Mouse (Mus musculus): ENCODE results near the gene Ankub1. TPM values are rescaled to one million over a fixed set of nuclear protein-coding genes. Genes with fewer than 3 reads are reported as not detected.

Ankub1 gene
- polyA plus RNA-seq (2012; ENCODE audit: insufficient read depth, low replicate concordance) = not detected in 2 replicates

GRCm38 (mm10) chr3:57692719-57693118 is at the start of gene Ankub1:
Gene Ankub1, minus strand, starts transcription at chr3:57692799.
- no peaks in the 10 kb centered on the region for H3K27me3 ChIP-seq (replicated peaks)
- 0 out of 2 replicates have a peak, but pooled peaks cover 3% of the 10 kb centered on the region for H3K9me3 ChIP-seq
- no peaks in the 10 kb centered on the region for H3K4me1 ChIP-seq
- no peaks in the 10 kb centered on the region for H3K36me3 ChIP-seq (replicated peaks; ENCODE audit: low read length)
- H3K4me3 ChIP-seq (replicated peaks) = no peak within 1 kb of the TSS
- TF ChIP-seq GATA1 (IDR thresholded peaks at IDR 0.05; ENCODE audit: borderline replicate concordance, low read length) = no peak
- no peak for TF ChIP-seq FLI1 (IDR thresholded peaks at IDR 0.05; ENCODE audit: low read length)

- no peak for TF ChIP-seq GATA1 (IDR thresholded peaks at IDR 0.05; ENCODE audit: borderline replicate concordance, low read length)
- no peak for TF ChIP-seq FLI1 (IDR thresholded peaks at IDR 0.05; ENCODE audit: low read length)
- H3K36me3 ChIP-seq (replicated peaks; ENCODE audit: low read length) = no peaks in the 10 kb centered on the region
- H3K27me3 ChIP-seq (replicated peaks) = no peaks in the 10 kb centered on the region
- H3K4me1 ChIP-seq = peaks cover 43% of the 10 kb centered on the region
- no peak overlapping the region for H3K4me3 ChIP-seq (replicated peaks)
- H3K9me3 ChIP-seq = no peaks in the 10 kb centered on the region
Measured at GRCm38 (mm10) chr3:57739830-57740229, 47.2 kb upstream of the Ankub1 start.

- Histone ChIP-seq H3K27me3 (replicated peaks) (no peaks in the 10 kb centered on the region), H3K4me1 (peaks cover 40% of the 10 kb centered on the region), H3K4me3 (replicated peaks) (peak overlapping the region; percentile 97), H3K36me3 (replicated peaks; ENCODE audit: low read length) (no peaks in the 10 kb centered on the region), H3K9me3 (no peaks in the 10 kb centered on the region)
- no peak for TF ChIP-seq FLI1 (IDR thresholded peaks at IDR 0.05; ENCODE audit: low read length)
- TF ChIP-seq GATA1 (IDR thresholded peaks at IDR 0.05; ENCODE audit: borderline replicate concordance, low read length) = no peak
Measured at GRCm38 (mm10) chr3:57736419-57737095, 44.0 kb upstream of the Ankub1 start.

- Histone ChIP-seq H3K9me3 (no peaks in the 10 kb centered on the region), H3K4me3 (replicated peaks) (peak within 1 kb of the TSS; percentile 97), H3K4me1 (peaks cover 33% of the 10 kb centered on the region), H3K36me3 (replicated peaks; ENCODE audit: low read length) (no peaks in the 10 kb centered on the region), H3K27me3 (replicated peaks) (no peaks in the 10 kb centered on the region)
- no peak for TF ChIP-seq FLI1 (IDR thresholded peaks at IDR 0.05; ENCODE audit: low read length)
- TF ChIP-seq GATA1 (IDR thresholded peaks at IDR 0.05; ENCODE audit: borderline replicate concordance, low read length) = no peak
Measured at GRCm38 (mm10) chr3:57735511-57736370, 43.1 kb upstream of the Ankub1 start, which contains the start of gene Rnf13. Gene Rnf13, plus strand, starts transcription at chr3:57736062.

GRCm38 (mm10) chr3:57732206-57732915 is 39.8 kb upstream of the Ankub1 start:
- peaks cover 12% of the 10 kb centered on the region for H3K4me1 ChIP-seq
- H3K36me3 ChIP-seq (replicated peaks; ENCODE audit: low read length) = no peaks in the 10 kb centered on the region
- H3K27me3 ChIP-seq (replicated peaks) = peaks cover 4% of the 10 kb centered on the region
- H3K9me3 ChIP-seq = no peaks in the 10 kb centered on the region
- TF ChIP-seq FLI1 (IDR thresholded peaks at IDR 0.05; ENCODE audit: low read length) (no peak), GATA1 (IDR thresholded peaks at IDR 0.05; ENCODE audit: borderline replicate concordance, low read length) (no peak)
- no peak overlapping the region for H3K4me3 ChIP-seq (replicated peaks)

GRCm38 (mm10) chr3:57714151-57714550 is 21.6 kb upstream of the Ankub1 start:
- no peak for TF ChIP-seq FLI1 (IDR thresholded peaks at IDR 0.05; ENCODE audit: low read length)
- TF ChIP-seq GATA1 (IDR thresholded peaks at IDR 0.05; ENCODE audit: borderline replicate concordance, low read length) = no peak
- H3K27me3 ChIP-seq (replicated peaks) = no peaks in the 10 kb centered on the region
- no peaks in the 10 kb centered on the region for H3K36me3 ChIP-seq (replicated peaks; ENCODE audit: low read length)
- no peak overlapping the region for H3K4me3 ChIP-seq (replicated peaks)
- no peaks in the 10 kb centered on the region for H3K4me1 ChIP-seq
- H3K9me3 ChIP-seq = no peaks in the 10 kb centered on the region

- H3K9me3 ChIP-seq = 0 out of 2 replicates have a peak, but pooled peaks cover 3% of the 10 kb centered on the region
- TF ChIP-seq GATA1 (IDR thresholded peaks at IDR 0.05; ENCODE audit: borderline replicate concordance, low read length) = no peak
- no peak for TF ChIP-seq FLI1 (IDR thresholded peaks at IDR 0.05; ENCODE audit: low read length)
- H3K4me1 ChIP-seq = no peaks in the 10 kb centered on the region
- no peaks in the 10 kb centered on the region for H3K36me3 ChIP-seq (replicated peaks; ENCODE audit: low read length)
- H3K4me3 ChIP-seq (replicated peaks) = no peak overlapping the region
- H3K27me3 ChIP-seq (replicated peaks) = no peaks in the 10 kb centered on the region
Measured at GRCm38 (mm10) chr3:57696779-57697178, 4.2 kb upstream of the Ankub1 start.

GRCm38 (mm10) chr3:57696249-57696648 is 3.6 kb upstream of the Ankub1 start:
- Histone ChIP-seq H3K9me3 (0 out of 2 replicates have a peak, but pooled peaks cover 3% of the 10 kb centered on the region), H3K4me3 (replicated peaks) (no peak overlapping the region), H3K27me3 (replicated peaks) (no peaks in the 10 kb centered on the region), H3K36me3 (replicated peaks; ENCODE audit: low read length) (no peaks in the 10 kb centered on the region), H3K4me1 (no peaks in the 10 kb centered on the region)
- TF ChIP-seq GATA1 (IDR thresholded peaks at IDR 0.05; ENCODE audit: borderline replicate concordance, low read length) = no peak
- TF ChIP-seq FLI1 (IDR thresholded peaks at IDR 0.05; ENCODE audit: low read length) = no peak

- no peaks in the 10 kb centered on the region for H3K36me3 ChIP-seq (replicated peaks; ENCODE audit: low read length)
- no peak overlapping the region for H3K4me3 ChIP-seq (replicated peaks)
- no peaks in the 10 kb centered on the region for H3K27me3 ChIP-seq (replicated peaks)
- H3K9me3 ChIP-seq = 0 out of 2 replicates have a peak, but pooled peaks cover 3% of the 10 kb centered on the region
- TF ChIP-seq FLI1 (IDR thresholded peaks at IDR 0.05; ENCODE audit: low read length) (no peak), GATA1 (IDR thresholded peaks at IDR 0.05; ENCODE audit: borderline replicate concordance, low read length) (no peak)
- H3K4me1 ChIP-seq = no peaks in the 10 kb centered on the region
Measured at GRCm38 (mm10) chr3:57691772-57692171, 827 bp downstream of the Ankub1 start.

Data from megakaryocyte, embryonic 14.5 days (primary cell).